Mouse (Mus musculus) E14TG2a.4 (cell line): ENCODE results near the gene Prrt1.

ENCODE experiments used
- H3K27me3 ChIP-seq: 2 replicates; pipeline ENCODE4 v1.6.1; 2014; ENCODE audit warnings: low read length, control low read depth; ENCODE audit not compliant: insufficient read depth
- H3K36me3 ChIP-seq: 2 replicates; pipeline ENCODE4 v1.6.1; 2014; ENCODE audit warnings: low read length, control low read depth; ENCODE audit not compliant: insufficient read depth
- H3K4me1 ChIP-seq: replicated peaks from 2 replicates; pipeline ENCODE4 v1.6.1; 2014; ENCODE audit warnings: low read depth, low read length, control low read depth
- H3K4me3 ChIP-seq: replicated peaks from 2 replicates; pipeline ENCODE4 v1.5.1; 2014; ENCODE audit warnings: mild to moderate bottlenecking, low read length
- H3K9me3 ChIP-seq: 2 replicates; pipeline ENCODE4 v1.6.1; 2014; ENCODE audit warnings: low read length, control low read depth
- CTCF ChIP-seq: conservative IDR thresholded peaks from 2 replicates; pipeline ENCODE4 v1.5.1; 2014; ENCODE audit warnings: low read length
- NANOG ChIP-seq: IDR thresholded peaks from 2 replicates; pipeline ENCODE4 v1.6.1; 2014; ENCODE audit warnings: borderline replicate concordance, low read length, mixed read lengths
- POU5F1 ChIP-seq: IDR thresholded peaks from 2 replicates; pipeline ENCODE4 v1.6.1; 2014; ENCODE audit warnings: low read length, borderline replicate concordance

Gene Prrt1

DNA sequence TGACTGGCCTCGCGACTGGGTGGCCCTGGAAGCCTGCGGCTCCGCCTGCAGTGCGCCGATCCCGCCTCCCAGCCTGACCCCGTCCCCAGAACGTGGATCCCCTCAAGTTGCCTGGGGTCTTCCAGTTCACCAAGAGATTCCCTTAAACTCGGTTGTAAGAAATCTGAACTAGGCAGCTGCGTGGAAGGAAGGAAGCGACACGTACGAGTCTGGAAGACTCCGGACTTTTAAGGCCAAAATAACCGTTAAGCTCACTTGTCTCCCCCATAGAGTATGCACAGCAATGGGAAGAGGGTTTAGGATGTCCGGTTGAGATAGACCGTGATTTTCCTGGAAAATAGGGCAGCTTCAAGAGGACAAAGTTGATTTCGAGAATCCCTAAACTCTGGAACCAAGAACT is 41.5 kb upstream of the Prrt1 start:
- peak overlapping the region; percentile 91 for H3K4me3 ChIP-seq
- H3K9me3 ChIP-seq, result no peaks in the 10 kb centered on the region
- peaks cover 84% of the 10 kb centered on the region for H3K4me1 ChIP-seq
- peaks cover 22% of the 10 kb centered on the region for H3K36me3 ChIP-seq
- TF ChIP-seq NANOG (no peak), CTCF (no peak)
- no peaks in the 10 kb centered on the region for H3K27me3 ChIP-seq

DNA sequence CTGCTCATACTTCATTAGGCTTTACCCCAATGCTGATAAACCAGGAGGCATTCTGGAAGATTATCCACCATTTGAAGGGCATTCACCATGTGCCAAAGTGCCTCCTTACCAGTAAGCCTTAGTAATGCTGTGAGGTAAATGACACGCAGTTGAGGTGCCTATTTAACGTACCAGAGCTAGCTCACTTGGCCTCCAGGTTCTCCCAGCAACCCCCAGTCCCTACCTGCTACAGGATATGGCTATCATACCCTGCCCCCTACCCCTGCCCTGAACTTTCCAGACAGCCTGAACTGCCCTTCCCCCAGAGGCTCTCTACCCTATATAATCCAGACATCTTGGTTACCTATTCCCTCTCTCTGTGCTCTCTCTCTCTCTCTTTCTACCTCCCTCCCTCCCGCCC is 40.6 kb upstream of the Prrt1 start:
- peaks cover 15% of the 10 kb centered on the region; the same call in 1 of the 2 replicates for H3K36me3 ChIP-seq
- no peaks in the 10 kb centered on the region for H3K9me3 ChIP-seq
- H3K27me3 ChIP-seq, result no peaks in the 10 kb centered on the region
- TF ChIP-seq POU5F1, result no peak
- no peak for TF ChIP-seq NANOG
- no peak for TF ChIP-seq CTCF
- peak overlapping the region; percentile 91 for H3K4me3 ChIP-seq
- H3K4me1 ChIP-seq, result peaks cover 84% of the 10 kb centered on the region

DNA sequence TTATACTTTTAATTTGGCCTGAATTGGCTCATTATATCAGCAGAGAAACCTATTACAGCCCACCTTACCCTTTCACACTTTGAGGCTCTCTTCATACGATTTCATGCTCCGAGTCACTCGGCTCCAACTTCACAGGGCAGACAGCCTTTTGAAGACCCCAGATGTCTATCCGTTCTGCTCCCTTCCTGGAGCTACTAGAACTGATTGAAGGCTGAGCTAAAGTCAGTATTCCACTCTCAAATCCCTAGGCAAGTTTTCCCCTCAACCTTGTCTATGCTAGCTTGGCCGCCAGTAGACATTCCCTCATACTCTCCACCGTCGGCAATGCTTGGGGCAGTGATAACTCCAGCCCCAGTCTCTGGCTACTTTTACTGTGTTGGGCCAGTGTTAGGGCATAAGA is 40.1 kb upstream of the Prrt1 start:
- Histone ChIP-seq H3K36me3 (peaks cover 18% of the 10 kb centered on the region; the same call in 1 of the 2 replicates), H3K4me3 (peak overlapping the region; percentile 81), H3K9me3 (no peaks in the 10 kb centered on the region), H3K27me3 (no peaks in the 10 kb centered on the region), H3K4me1 (peaks cover 84% of the 10 kb centered on the region)
- no peak for TF ChIP-seq CTCF
- TF ChIP-seq NANOG, result no peak
- TF ChIP-seq POU5F1, result no peak

DNA sequence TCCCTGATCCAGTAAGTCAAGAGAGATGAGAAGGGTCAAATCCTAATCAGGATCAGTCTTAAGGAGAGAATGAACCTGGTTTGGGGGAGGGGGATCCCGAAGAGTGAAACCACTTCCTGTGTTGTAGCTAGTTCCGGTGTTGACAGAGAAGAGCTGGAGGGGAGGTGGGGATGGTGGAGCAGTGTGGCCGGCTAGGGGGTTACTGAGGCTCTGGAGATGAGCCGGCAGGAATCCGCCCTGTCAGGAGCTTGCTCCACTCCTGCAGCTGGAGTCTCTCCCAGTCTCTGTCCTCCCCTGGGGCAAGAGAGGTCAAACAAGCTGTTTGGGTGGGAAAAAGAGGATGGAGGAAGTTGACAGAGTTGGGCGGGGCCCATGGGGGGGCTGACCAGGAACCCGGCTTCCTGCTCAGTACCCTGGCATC is 39.6 kb upstream of the Prrt1 start, which contains the start of gene Gpsm3:
Gpsm3 (plus strand) TSS at position 126 of the 421 bp plus-strand sequence.
- TF ChIP-seq POU5F1 (no peak), CTCF (no peak), NANOG (no peak)

GRCm38 (mm10) chr17:34590154-34590987 is 39.0 kb upstream of the Prrt1 start:
- H3K4me1 ChIP-seq, result peaks cover 84% of the 10 kb centered on the region
- TF ChIP-seq CTCF (no peak), NANOG (no peak), POU5F1 (no peak)
- peak overlapping the region; percentile 81 for H3K4me3 ChIP-seq
- H3K27me3 ChIP-seq, result peaks cover 3% of the 10 kb centered on the region; the same call in 1 of the 2 replicates
- H3K36me3 ChIP-seq, result peaks cover 20% of the 10 kb centered on the region
- H3K9me3 ChIP-seq, result no peaks in the 10 kb centered on the region

More for the DNA sequence above, 39.6 kb upstream of the Prrt1 start, which contains the start of gene Gpsm3:
- H3K27me3 ChIP-seq, result peaks cover 3% of the 10 kb centered on the region; the same call in 1 of the 2 replicates
- H3K4me1 ChIP-seq, result peaks cover 83% of the 10 kb centered on the region
- H3K4me3 ChIP-seq, result peak within 1 kb of the TSS; percentile 91
- H3K9me3 ChIP-seq, result no peaks in the 10 kb centered on the region
- peaks cover 17% of the 10 kb centered on the region for H3K36me3 ChIP-seq

GRCm38 (mm10) chr17:34591029-34591993 is 38.0 kb upstream of the Prrt1 start, which contains the start of gene Pbx2:
Gene Pbx2, plus strand, starts transcription at chr17:34591266.
- TF ChIP-seq CTCF (no peak), NANOG (no peak), POU5F1 (no peak)

GRCm38 (mm10) chr17:34591994-34592375 is 37.3 kb upstream of the Prrt1 start:
- Histone ChIP-seq H3K9me3 (no peaks in the 10 kb centered on the region), H3K36me3 (peaks cover 25% of the 10 kb centered on the region), H3K27me3 (peaks cover 3% of the 10 kb centered on the region; the same call in 1 of the 2 replicates), H3K4me1 (peaks cover 82% of the 10 kb centered on the region), H3K4me3 (peak overlapping the region; percentile 81)
- TF ChIP-seq NANOG, result no peak
- TF ChIP-seq CTCF, result no peak
- TF ChIP-seq POU5F1, result no peak

More at GRCm38 (mm10) chr17:34591029-34591993, 38.0 kb upstream of the Prrt1 start, which contains the start of gene Pbx2:
- Histone ChIP-seq H3K4me1 (peaks cover 84% of the 10 kb centered on the region), H3K36me3 (peaks cover 19% of the 10 kb centered on the region), H3K9me3 (no peaks in the 10 kb centered on the region), H3K27me3 (peaks cover 3% of the 10 kb centered on the region; the same call in 1 of the 2 replicates), H3K4me3 (peak within 1 kb of the TSS; percentile 81)
